Mouse (Mus musculus): Measurements from ENCODE around the gene Vmn1r119.
"Not testable (repeated sequence)": the region's sequence is repeated elsewhere in the genome, so short reads cannot be mapped to it uniquely, and the experiment has no call there.

Vmn1r119 gene

GRCm38 (mm10) chr7:21012355-21012754 lies at the start of gene Vmn1r119:
Gene Vmn1r119, minus strand, starts transcription at chr7:21012455.
- DNase-seq (ENCODE audit: low spot score in 2 of 2), result not testable (repeated sequence)

GRCm38 (mm10) chr7:21053684-21054083 lies 41.4 kb upstream of the Vmn1r119 start, which contains the start of gene Vmn1r120:
Gene Vmn1r120, minus strand, starts transcription at chr7:21053784.
- not testable (repeated sequence) for DNase-seq (ENCODE audit: low spot score in 2 of 2)

Measured in spleen, postnatal 10 days (tissue).